Mouse (Mus musculus): ENCODE results near the gene Cald1.

The Cald1 gene

DNA sequence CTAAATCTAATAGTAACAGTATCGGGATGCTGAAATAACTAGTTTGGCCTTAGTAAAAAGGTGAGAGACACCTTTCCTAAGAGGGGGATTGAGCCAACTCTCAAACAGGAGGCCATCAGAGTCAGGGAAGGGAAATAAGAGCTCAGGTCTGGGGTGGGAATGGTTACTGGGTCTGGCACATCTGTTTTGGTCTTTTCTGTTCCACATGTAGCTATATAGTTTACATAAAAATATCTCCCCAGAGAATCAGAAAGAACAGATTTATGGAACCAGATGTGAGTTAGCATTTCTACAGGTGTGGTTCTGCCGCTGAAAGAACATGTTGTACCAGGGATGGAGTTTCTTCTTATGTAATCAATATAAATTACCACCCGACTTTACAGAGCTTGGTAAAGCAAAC lies 17.1 kb downstream of the Cald1 start:
- no peak for DNase-seq

DNA sequence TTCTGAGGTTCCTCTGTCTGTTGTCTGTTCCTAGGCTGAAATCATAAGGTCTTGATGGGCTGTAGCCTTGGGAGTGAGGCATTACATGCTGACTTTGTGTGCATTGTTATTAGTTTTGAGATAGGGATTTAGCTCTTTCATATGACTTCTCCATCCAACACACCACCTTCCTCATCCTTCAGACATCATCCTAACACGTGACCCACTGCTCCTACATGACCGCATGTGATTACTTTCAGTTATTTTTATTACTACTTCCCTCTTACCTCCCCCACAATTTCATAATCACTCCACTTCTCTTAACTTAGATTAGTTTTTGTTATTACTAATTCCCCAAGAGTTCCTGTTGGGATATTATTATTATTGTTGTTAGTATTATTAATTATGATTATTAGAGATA lies 21.2 kb downstream of the Cald1 start:
- DNase-seq, result no peak

DNA sequence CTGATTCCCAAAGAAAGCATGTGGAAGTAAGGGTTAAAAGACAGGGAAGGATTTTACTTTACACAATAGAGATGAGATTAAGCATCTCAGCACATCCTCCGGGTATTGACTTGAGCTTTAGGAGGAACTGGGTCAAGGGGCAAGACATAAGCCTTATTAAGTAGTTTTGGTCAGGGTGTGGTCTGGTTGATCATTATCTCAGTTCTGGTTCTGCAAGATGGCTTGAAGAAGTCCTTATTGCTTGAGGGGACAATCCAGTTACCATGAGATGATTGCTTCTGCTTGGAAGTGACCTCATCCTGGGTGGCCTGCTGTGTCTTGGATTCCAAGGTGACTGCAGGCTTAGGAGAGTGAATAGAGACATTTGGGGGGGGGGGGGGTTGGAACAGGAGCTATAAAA lies 21.9 kb downstream of the Cald1 start:
- no peak for DNase-seq

DNA sequence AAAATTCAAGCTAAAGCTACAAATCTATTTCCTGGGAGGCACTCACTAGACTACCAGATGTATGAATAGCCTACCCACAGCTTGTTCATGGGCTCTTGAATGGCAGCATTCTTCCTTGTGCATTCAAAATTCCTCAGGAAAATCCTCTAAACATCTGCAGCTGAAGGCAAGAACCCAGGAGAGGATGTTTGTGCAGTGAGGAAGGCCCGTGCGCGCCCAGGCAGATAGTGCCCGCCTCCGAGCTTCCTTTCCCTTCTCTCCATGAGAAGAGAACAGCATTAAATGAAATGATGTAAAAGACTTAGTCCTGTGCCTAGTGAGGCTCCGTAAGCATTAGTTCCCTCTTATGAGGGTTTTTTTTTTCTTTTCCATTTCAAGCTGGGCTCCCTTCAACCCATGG lies 24.6 kb downstream of the Cald1 start:
- no peak for DNase-seq

DNA sequence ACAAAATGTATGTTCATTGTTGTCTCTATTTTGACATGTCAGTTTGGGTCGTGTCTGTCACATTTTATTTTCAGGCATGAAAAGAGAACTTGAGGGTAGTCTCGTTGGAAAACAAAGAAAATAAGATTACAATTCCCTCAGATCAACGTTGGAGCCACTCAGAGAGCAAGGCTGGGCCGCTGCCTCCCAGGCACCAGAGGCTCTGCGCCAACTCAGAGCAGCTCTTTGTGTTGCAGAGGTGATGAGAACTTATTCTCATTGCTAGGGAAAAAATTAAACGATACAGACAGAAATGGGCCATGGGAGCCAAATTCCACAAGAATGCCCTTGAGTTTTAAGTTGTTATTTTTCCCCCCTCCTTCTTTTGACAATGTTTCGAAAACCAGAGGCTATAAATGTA lies 25.0 kb downstream of the Cald1 start:
- DNase-seq, result no peak

DNA sequence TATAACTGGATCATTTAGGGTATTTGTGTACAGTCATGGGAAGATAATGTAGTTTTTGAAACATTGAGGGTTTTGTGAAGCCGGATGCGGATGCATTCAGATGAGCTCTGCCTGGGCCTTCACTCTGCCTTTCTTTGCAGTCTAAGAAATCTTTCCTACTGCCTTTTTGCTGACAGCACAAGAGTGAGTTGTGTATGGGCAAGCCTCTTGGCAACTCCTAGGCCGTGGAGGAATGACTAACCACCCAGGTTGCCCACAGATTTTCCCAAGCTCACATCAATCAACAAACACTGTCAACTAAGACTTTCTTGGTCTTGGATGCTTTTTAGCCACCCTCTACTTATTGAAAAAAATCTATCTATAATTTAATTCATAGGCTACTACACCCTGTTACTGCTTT lies 26.2 kb downstream of the Cald1 start:
- no peak for DNase-seq

DNA sequence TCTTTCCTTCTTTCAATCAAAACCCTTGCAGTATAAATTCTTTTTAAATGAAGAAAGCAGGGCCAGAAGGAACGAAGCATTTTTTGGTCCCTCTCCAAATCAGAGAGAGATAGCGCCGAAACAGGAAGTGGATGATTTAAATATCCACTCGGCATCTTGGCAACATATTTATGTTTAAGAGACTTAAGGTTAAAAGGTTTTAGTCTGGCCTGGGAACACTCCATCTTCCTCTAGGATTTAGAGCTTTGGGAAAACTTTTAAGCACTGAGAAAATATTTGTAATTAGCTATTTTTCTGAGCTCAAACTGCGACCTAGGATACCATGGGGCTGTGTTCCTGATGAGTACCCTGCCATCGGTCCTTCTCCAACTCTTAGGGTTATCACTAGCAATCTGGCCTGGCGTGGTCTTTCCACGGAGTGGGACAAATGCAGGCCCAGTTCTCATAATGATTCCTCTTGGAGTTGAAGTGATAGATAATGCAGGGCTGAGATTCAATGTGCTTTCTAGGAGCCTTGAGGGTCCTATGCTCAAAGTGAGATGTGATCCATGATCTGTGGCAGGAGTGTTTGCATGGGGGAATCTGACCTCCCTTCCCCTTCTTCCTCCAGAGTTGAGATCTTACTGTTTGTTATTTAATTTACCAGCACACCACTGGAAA lies 28.4 kb downstream of the Cald1 start:
- no peak for DNase-seq

DNA sequence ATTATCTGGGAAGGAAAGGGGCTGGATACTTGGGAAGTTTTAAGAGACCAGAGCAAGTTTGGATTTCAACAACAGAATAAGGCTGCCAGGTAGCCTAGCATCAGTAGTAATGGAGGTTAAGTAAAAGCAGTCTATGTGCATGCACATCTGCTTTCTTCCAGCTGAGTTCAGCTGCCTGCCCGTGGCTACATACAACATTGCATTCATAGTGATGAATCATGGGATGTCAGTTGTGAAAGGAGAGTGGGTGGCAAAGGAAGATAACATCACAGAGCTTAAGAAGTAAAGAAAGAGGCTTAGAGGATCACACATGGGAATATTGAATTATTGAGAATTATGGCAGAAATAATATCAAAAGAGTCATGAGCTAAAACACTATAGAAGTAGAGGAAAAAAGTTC lies 29.8 kb downstream of the Cald1 start:
- DNase-seq, result no peak

DNA sequence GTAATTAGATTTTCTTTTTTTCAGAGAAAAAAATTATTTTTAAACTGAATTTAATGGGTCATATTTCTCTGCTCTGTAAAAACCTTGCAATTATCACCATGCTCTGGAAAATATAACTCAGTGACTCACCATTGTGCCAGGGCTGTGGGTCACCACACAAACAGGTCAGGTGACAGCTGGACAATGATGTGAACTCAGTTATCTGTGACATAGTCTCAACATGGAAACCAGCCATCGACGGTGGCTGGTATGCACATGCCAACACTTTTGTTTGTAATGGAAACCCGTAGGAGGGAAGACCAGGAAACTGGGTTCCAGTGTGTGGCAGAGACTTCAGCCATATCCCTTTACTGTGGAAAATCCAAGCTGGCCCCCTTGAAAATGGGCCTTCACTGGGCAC lies 35.5 kb downstream of the Cald1 start:
- no peak for DNase-seq

DNA sequence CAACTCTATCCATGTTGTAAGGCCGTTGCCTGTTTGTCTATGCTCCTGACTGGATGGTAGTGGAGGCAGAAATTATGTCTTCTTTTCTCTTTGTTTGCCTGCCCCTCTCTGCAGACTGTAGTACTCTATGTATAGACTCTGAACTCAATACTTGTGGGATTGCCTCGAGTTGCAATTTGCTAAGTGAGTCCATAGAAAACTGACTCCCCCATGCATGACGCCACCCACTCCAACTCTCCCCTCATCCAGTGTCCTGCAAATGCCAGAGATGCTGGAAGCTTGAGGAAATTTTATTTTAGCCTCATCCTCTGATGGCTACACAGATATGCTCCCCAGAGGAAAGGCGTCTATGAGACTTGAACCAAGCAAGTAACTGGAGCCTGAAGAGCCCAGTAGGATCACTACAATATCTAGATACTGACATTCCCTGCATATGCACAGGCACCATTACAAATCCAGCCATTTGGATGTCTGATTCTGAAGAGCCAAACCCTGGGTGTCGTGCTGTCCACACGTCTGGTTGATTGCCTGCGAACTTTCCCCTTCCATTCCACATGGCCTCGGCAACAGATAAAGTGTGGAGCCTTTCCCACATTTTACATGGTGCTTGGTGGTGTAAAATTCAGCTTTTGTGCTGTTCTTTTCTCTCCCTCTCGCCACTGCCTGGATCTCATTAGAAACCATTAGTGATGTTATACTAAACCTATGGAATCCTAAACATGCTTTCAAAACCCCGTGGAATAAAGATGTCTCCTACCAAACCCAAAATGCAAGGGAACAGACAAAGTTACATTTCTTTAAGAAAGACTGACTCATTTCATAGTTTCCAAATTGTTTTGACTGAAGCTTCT lies 39.5 kb downstream of the Cald1 start:
- no peak for DNase-seq

DNA sequence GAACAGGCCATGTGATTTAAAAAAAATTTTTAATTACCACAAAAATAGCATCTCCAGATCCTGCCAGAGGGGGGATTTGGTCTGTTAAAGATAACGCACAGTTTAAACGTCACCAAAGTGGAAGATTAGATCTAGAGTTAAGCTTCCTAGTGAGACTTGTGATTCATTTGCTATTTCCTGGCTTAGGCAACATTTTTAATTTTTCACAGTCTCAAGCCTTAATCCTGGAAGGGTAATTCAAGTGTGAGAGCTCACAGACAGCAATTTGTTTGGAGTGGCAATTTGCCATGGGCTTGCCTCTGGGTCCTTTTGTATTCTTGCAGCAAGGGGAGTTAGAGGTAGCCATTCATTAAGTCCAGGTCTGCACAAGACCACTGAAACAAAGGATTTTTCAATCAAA lies 40.4 kb downstream of the Cald1 start:
- peak; percentile 31 for DNase-seq

DNA sequence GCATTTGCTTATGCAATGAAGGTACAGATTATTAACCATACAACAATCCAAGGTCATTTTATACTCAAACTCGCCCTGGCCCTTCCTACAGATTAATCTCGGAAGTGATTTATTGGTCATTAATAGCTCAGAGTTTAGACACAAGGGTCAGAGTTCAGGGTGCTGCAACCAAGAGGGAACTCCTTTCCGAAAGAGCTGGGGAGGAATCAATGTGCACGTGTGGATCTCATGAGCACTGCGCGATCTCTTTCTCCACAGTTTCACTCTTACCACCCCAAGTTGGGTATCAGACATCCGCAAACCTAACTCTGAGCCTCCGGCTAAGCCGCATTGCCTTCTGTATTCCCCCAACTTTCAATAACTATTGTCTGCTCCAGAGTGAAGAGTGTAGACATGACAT lies 41.9 kb downstream of the Cald1 start:
- DNase-seq, result no peak

DNA sequence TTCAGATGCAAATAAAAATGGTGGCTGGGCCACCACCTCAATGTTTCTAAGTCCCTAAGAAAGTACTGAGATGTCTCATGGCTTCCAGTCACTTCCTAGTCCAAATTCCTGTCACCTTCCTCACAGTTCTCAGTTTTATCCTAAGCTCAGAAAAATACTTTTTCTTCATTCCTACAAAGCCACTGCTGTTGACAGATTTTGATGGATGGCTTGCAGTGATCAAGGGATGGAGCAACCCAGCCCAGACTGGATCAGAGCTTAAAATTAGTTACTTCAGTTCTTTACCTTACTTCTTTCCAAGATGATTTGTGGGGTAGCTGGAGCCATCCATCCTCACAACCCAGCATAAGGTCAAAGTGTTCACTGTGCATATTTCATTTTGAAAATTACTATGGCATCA lies 42.8 kb downstream of the Cald1 start:
- no peak for DNase-seq

DNA sequence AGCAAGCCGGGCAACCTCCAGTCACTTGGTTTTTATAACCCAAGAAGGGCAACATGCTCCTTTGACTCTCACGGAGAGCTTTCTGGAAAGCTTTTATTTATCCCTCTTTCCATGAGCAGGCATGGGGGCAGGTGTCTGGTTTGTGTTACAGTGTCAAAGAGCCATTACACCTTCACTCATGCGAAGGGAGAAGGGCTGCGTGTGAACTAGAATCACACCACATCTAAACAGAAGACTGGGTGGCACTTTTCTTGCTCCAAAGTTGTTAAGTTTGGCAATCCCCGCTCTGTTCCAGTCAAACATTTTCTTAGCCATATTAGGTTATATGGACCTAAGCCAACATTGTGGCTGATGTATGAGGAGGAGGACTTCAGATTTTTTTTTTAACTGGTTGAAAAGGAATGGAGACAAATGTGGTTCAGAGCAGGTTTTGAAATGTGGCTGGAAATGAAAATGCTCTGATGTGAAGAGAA lies 43.8 kb downstream of the Cald1 start:
- DNase-seq, result no peak

DNA sequence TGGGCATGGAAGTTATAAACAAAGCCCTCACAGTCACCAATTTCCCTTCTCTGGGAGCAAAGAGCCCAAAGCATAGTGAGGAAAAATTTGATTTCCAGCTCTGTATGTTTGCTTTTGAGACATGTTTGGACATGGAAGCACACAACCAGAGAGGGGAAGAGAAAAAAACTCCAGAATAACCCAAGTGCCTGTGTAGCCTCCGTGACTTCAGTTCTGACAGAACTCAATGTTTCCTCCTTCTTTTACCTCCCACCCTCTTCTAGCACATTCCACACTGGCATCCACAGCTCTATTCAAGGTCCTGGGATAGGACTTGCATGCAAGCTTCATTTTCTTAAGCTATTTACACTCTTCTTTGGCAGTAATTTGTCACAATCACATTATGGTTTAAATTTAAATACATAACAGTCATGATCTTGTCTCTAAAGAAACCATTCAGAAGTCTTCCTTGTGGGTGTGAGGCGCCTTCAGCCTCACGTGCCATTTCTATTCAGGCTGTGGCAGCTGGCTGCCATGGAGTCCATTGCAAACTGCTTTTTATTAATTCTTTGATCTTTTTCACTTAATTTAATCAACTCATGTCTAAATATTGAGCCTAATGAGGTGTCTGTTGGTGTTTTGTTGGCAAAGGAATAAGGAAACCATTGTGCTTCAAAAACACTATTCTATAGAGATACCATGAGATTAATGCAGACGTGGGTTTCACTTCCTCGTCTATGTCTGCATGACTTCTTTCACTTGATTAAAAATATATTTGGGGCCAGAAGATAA lies 49.9 kb downstream of the Cald1 start:
- DNase-seq, result no peak

DNA sequence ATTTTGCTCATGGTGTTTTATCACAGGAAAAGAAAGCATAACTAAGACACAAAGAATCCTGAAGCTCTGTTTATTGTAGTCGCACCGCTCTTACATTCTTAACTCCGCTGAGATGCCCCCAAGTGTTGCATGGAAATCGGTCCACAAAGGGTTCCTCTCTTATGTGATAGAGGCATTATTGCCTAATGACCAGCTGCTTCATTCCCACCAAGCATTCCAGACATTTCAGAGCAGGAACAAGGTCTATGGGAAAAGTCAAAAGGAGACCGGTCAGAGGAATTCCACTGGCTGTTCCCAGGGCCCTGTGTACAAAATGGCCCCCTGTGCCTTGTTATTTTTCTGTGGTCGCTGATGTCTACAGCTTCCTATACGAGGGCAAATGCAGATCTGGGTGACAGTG lies 53.0 kb downstream of the Cald1 start:
- no peak for DNase-seq

DNA sequence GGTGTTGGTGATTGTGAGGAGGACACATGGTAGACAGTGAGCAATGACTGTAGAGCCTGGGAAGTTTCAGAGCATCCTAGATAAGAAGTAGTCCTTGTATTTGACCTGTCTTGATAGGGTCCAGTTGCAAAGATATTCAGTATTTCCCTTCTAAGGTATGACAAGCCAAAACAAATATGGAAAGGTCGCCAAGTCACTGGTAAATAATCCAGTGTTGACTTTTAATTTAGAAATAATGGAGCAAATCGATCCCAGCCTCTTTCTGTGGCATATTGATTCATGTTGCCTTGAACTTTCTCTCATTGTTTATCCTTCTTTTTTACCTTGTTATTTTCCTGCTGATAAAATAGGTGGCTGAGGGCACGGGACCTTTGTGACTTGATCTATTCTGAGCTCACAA lies 57.4 kb downstream of the Cald1 start:
- DNase-seq, result no peak

DNA sequence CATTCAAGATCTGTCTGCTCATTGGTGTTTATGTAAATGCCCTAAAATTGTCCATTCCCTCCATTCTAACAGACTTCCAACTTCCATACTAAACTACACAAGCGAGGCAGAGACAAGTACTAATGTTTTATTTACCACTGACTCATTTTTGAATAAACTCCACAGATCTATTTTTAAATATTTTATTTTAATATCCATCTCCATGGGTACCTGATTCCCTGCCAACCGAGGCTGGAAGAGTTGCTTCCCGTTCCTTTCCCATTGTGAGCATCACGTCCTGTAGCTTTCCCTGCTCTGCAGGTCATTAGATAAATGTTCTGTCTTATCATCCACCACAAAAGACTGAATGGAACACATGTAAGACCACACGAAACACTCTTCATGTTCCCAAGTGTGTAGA lies 60.5 kb downstream of the Cald1 start:
- DNase-seq, result no peak

DNA sequence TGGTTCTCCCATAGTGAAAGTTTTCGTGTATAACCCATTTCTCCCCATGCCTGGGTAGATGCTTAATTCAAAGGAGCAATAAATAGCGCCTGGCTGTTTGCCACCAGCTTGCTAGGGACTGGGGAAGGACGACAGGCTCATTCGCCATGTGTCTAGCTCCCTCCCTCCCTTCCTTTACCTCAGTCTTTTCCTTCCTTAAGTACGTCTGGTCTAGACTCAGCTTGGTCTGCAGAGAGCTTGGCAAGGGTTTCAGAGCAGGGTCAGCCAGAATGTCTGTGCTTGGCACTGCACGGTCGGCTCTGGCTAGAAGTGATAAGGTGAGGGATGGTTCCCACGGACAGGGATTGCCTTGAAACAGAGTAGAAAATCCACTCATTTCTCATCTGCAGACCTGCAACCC lies 62.4 kb downstream of the Cald1 start:
- DNase-seq, result no peak

DNA sequence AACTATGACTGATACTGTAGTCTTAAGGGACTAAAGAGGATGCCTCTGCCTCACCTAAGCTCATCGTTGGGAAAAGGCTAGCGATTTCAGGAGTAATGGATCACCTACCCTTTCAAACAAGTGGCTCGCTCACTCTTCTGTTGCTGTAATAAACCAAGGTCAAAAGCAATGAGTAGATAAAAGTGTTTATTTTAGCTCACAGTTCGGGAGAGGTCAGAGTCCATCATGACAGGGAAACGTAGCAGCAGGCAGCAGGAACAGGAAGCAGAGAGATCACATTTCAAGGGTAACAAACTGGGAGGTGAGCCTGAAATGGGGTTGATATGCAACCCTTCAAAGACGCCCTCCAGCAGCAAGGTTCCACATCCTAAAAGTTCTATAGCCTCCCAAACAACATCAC lies 64.3 kb downstream of the Cald1 start:
- DNase-seq, result no peak

DNA sequence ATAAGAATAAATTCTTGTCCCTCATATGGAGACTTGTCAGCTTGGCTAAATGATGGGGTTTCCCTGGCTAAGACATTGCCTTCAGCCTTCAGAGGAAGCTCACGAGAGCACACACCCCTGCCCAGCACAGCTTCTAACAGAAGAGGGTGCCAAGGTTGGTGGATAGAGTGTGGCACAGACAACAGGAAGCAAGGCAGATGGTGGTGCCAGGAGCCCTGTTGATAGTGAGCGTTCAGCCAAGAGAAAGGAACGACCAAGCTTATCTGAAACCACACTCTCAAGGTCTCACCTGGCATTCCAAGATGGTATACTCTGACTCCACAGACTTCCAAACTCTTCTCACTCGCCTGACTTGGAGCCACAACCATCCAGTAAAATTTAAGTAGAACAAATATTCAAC lies 66.0 kb downstream of the Cald1 start:
- no peak for DNase-seq

DNA sequence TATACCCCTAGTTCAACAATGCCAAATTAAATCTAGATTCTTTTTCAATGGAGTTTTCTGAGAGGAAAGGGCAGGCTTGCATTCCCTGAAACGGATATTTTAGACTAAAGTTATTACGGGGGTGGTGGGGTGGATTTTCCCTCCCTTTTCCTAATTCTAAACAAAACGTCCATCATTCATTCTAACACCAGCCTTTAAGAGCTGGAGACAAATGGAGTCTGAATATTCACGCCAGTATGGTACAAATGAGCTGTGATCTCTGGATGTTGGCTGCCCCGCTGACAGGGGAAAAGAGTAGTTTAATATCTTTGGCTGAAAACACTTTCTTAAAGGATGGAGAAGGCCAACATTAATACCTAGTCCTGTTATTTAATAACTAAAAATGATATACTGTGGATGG lies 66.4 kb downstream of the Cald1 start:
- DNase-seq, result no peak

DNA sequence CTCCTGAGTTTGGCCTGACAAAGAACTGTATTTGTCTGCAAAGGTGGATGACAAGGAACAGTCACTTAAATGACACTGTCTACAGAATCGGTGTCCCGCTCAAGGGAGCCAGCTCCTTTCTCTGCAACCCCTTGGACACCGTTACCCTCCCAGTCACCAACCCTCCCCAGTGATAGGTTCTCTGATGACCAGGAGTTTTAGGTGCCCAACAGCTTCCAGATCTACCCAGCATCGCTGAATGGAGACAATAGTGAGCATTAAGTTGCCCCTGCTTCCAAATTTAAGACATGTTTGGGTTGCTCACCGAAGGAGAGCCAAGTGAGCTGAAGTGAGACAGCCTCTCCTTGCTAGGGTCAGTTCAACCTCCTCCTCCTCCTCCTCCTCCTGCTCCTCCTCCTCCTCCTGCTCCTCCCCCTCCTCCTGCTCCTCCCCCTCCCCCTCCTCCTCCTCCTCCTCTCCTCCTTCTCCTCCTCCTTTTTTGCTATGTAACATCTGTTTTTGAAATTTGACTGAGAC lies 70.5 kb downstream of the Cald1 start:
- DNase-seq, result no peak

DNA sequence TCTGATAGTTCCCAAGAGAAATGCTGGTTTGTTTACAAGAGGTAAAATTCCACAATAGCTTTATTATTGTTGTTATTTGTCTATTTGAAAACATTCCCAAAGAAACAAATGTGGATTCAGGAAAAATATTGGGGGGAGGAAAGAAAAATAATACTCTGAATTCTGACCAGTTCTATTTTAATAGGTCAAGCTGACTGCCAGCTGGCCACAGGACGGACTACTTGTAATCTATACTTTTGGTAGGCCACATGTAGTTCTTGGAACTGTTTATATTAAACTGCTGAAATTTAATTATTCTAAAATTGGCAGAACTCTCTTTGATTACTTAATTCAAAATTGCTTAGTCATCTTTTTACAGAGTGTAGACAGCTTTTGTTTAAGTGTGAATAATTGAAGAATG lies 73.1 kb downstream of the Cald1 start:
- no peak for DNase-seq
